Mouse (Mus musculus) midbrain, embryonic 13.5 days (tissue): Measurements from ENCODE around the gene Stat2. TPM values are rescaled to one million over a fixed set of nuclear protein-coding genes. Genes with fewer than 3 reads are reported as not detected.
A peak's percentile ranks its signal among the peaks of the same experiment; 100 is the strongest.

Source experiments
- ATAC-seq: fragments of 200-750 bp; cut with Nextera tagmentation; 2 replicates; pipeline ENCODE4 v1.8.0; 2017; ENCODE audit warnings: mild to moderate bottlenecking, moderate TSS enrichment, moderate library complexity
- H3K27ac ChIP-seq: fragments of 300-500 bp; sonication (generic); 2 replicates; pipeline ENCODE4 v1.5.1; 2015; ENCODE audit warnings: inconsistent platforms, mild to moderate bottlenecking, moderate library complexity
- H3K27me3 ChIP-seq: fragments of 300-500 bp; sonication (generic); 2 replicates; pipeline ENCODE4 v1.6.1; 2015; ENCODE audit warnings: mild to moderate bottlenecking, inconsistent platforms
- H3K36me3 ChIP-seq: fragments of 300-500 bp; sonication (generic); 2 replicates; pipeline ENCODE4 v1.6.1; 2015; ENCODE audit warnings: mild to moderate bottlenecking, inconsistent platforms
- H3K4me1 ChIP-seq: fragments of 300-500 bp; sonication (generic); replicated peaks from 2 replicates; pipeline ENCODE4 v1.6.1; 2015; ENCODE audit warnings: inconsistent platforms
- H3K4me2 ChIP-seq: fragments of 300-500 bp; sonication (generic); replicated peaks from 2 replicates; pipeline ENCODE4 v1.6.1; 2015; ENCODE audit warnings: moderate library complexity, mild to moderate bottlenecking, inconsistent platforms
- H3K4me3 ChIP-seq: fragments of 300-500 bp; sonication (generic); replicated peaks from 2 replicates; pipeline ENCODE4 v1.5.1; 2015; ENCODE audit warnings: mild to moderate bottlenecking, inconsistent platforms
- H3K9ac ChIP-seq: fragments of 300-500 bp; sonication (generic); replicated peaks from 2 replicates; pipeline ENCODE4 v1.6.1; 2015; ENCODE audit warnings: mild to moderate bottlenecking, inconsistent platforms
- H3K9me3 ChIP-seq: fragments of 300-500 bp; sonication (generic); 2 replicates; pipeline ENCODE4 v1.6.1; 2016; ENCODE audit warnings: mild to moderate bottlenecking, inconsistent platforms
- WGBS: fragments of 180-500 bp; shearing (Covaris S2); methylation state at CpG from one replicate; pipeline ENCODE4 v1.1.7; 2015; 5-methylcytosine and 5-hydroxymethylcytosine counted together
- polyA plus RNA-seq: library from polyadenylated mRNA; unstranded; fragments of >200 nt; fragmentation: Nextera tagmentation; extraction: Ambion mirVana; gene quantifications from 2 replicates; pipeline ENCODE4 v1.2.1, GENCODE M21; 2015

The Stat2 gene
- 19.3 and 20.0 TPM in 2 replicates for polyA plus RNA-seq

- Histone ChIP-seq H3K9me3 (no peaks in the 10 kb centered on the region), H3K4me2 (peak within 1 kb of the TSS; percentile 68), H3K4me3 (peak within 1 kb of the TSS; percentile 81), H3K27ac (peak within 1 kb of the TSS; percentile 83), H3K36me3 (no peaks in the 10 kb centered on the region), H3K9ac (peak within 1 kb of the TSS; percentile 76), H3K27me3 (0 out of 2 replicates have a peak, but pooled peaks cover 7% of the 10 kb centered on the region), H3K4me1 (peaks cover 7% of the 10 kb centered on the region; the same call in 1 of the 2 replicates)
- peak; percentile 99 for ATAC-seq
- under 1% methylated on average over 43 of the region's 43 CpGs for WGBS
Measured at GRCm38 (mm10) chr10:128270287-128270841, at the start of gene Stat2. Gene Stat2 (plus strand): TSS chr10:128270559.

DNA sequence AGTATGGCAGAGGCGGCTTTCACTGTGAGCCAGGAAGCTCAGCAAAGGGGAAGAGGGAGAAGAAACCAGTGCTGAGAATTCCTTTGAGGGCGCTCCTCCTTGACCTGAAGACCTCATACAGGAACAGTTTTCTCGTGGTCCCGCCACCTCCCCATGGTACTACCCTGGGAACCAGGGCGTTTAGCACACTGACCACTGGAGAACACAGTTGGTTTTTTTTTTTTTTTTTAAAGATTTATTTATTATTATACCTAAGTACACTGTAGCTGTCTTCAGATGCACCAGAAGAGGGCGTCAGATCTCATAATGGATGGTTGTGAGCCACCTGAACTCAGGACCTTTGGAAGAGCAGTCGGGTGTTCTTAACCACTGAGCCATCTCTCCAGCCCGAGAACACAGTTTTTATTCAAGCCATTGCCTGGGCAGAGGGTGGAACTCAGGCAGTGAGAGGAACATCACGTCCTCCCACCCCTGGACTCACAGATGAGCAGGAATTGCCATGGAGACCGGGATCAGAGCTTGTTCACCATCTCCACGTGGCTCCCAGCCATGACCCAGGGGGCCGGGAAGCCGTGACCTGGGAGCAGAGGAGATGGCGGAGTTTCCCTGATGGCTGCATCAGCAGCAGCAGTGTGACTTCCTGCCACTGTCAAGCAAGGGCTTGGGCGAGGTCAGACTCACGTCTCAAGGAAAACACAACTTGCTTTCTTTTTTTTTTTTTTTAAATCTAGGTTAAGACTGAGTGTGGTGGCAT lies 48.6 kb upstream of the Stat2 start:
- H3K4me3 ChIP-seq = no peak overlapping the region
- H3K27me3 ChIP-seq = peaks cover 3% of the 10 kb centered on the region; the same call in 1 of the 2 replicates
- H3K4me1 ChIP-seq = peaks cover 13% of the 10 kb centered on the region
- no peak overlapping the region for H3K9ac ChIP-seq
- no peak for ATAC-seq
- H3K27ac ChIP-seq = no peak overlapping the region
- no peak overlapping the region for H3K4me2 ChIP-seq
- 69% methylated on average over 16 of the region's 16 CpGs for WGBS
- H3K9me3 ChIP-seq = no peaks in the 10 kb centered on the region
- no peaks in the 10 kb centered on the region for H3K36me3 ChIP-seq

DNA sequence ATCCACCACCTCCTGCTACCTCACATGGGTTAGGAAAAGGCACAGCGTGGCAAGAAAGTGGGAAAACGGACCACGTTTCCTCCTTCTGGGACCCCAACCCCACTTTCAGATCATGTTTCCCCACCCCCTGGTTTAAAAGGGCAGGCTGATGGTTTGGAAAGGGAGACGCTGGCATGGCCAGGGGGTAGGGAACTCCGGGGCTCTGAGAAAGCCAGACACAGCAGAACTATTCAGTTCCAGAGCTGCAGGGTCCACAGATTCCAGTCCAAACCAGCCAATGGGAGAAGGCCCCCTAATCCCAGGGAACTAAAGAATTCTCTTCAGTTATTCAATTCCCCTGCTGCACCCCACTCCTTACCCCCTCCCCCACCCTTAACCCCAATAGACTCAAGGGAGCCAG lies 45.3 kb upstream of the Stat2 start:
- Histone ChIP-seq H3K9ac (0 out of 2 replicates have a peak overlapping the region, but pooled peaks have one; percentile 4), H3K27me3 (peaks cover 3% of the 10 kb centered on the region; the same call in 1 of the 2 replicates), H3K36me3 (no peaks in the 10 kb centered on the region), H3K27ac (no peak overlapping the region), H3K4me1 (peaks cover 13% of the 10 kb centered on the region), H3K4me2 (no peak overlapping the region), H3K4me3 (no peak overlapping the region), H3K9me3 (no peaks in the 10 kb centered on the region)
- 42% methylated on average over 5 of the region's 5 CpGs for WGBS
- ATAC-seq = no peak

DNA sequence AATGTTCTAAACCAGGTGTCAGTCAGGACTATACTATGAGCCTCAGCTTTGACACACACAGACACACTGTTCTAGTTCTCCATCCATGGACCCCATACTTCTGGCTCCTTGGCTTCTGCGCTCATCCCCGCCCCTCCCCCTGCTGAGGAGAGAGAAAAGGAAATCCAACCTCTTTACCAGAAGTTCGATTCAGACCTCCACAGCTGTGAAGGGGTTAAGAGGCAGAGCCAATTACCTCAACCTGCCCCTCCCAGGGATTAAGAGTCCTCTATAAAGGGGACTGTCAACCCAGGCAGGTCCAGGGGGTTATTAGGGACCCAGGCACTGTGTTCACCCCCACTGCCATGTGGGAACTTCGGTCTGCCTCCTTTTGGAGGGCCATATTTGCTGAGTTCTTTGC lies 44.8 kb upstream of the Stat2 start, which contains the start of gene Mip:
Gene Mip (plus strand): TSS at position 301 of the 400 bp plus-strand sequence.
- ATAC-seq = no peak
- no peak within 1 kb of the TSS for H3K4me2 ChIP-seq
- H3K27ac ChIP-seq = no peak within 1 kb of the TSS
- peaks cover 13% of the 10 kb centered on the region for H3K4me1 ChIP-seq
- no peaks in the 10 kb centered on the region for H3K36me3 ChIP-seq
- WGBS = 29% methylated on average over 4 of the region's 4 CpGs
- peak within 1 kb of the TSS; percentile 4; the same call in 1 of the 2 replicates for H3K9ac ChIP-seq
- peaks cover 3% of the 10 kb centered on the region; the same call in 1 of the 2 replicates for H3K27me3 ChIP-seq
- H3K9me3 ChIP-seq = no peaks in the 10 kb centered on the region
- no peak within 1 kb of the TSS for H3K4me3 ChIP-seq

DNA sequence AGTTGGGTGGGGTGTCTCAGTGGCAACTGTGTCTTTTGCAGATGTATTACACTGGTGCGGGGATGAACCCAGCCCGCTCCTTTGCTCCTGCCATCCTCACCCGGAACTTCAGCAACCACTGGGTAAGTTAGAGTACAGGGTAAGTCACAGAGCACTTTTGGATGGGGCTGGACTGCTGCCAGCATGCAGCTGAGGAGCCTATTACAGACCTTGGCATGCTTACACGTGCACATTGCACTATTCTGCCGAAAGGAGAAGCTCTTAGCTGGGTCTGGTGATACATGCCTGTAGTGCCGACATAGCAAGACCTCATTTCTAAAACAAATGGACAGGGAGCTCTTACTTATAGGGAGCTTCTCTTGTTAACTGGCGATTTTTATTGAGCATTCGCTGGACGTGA lies 42.8 kb upstream of the Stat2 start:
- no peak overlapping the region for H3K9ac ChIP-seq
- H3K27me3 ChIP-seq = no peaks in the 10 kb centered on the region
- no peak for ATAC-seq
- WGBS = 84% methylated on average over 9 of the region's 9 CpGs
- no peak overlapping the region for H3K4me2 ChIP-seq
- no peak overlapping the region for H3K4me3 ChIP-seq
- no peaks in the 10 kb centered on the region for H3K9me3 ChIP-seq
- H3K4me1 ChIP-seq = peaks cover 21% of the 10 kb centered on the region
- H3K36me3 ChIP-seq = no peaks in the 10 kb centered on the region
- H3K27ac ChIP-seq = no peak overlapping the region

GRCm38 (mm10) chr10:128228009-128228408 lies 42.4 kb upstream of the Stat2 start:
- Histone ChIP-seq H3K4me1 (peaks cover 25% of the 10 kb centered on the region), H3K9ac (no peak overlapping the region), H3K27ac (no peak overlapping the region), H3K36me3 (no peaks in the 10 kb centered on the region), H3K4me2 (no peak overlapping the region), H3K27me3 (no peaks in the 10 kb centered on the region), H3K4me3 (no peak overlapping the region), H3K9me3 (no peaks in the 10 kb centered on the region)
- ATAC-seq = no peak
- 93% methylated on average over 8 of the region's 8 CpGs for WGBS

DNA sequence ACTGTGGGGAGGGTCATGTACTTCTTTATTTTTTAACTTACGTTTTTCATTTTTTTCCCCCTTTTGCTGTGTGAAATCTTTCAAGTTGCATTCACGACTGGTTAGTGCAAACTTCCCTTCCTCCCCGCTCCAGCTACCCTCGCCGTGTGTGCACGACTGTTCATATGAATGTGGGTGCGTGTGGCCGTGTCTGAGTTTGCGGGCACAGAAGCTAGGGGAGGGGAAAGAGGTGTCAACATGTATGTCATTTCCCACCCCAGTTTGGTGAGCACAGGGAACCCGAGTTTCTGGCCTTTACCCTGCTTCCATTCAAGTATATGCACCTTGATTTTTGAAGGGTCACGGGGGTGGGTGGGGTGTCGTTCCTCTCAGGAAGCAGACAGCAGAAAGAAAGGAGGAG lies 39.8 kb upstream of the Stat2 start:
- no peaks in the 10 kb centered on the region for H3K9me3 ChIP-seq
- H3K4me3 ChIP-seq = no peak overlapping the region
- H3K36me3 ChIP-seq = no peaks in the 10 kb centered on the region
- no peaks in the 10 kb centered on the region for H3K27me3 ChIP-seq
- H3K9ac ChIP-seq = no peak overlapping the region
- WGBS = 81% methylated on average over 12 of the region's 12 CpGs
- H3K4me1 ChIP-seq = peaks cover 18% of the 10 kb centered on the region
- H3K27ac ChIP-seq = no peak overlapping the region
- no peak overlapping the region for H3K4me2 ChIP-seq
- ATAC-seq = no peak

- H3K4me3 ChIP-seq = peak overlapping the region; percentile 68
- no peak overlapping the region for H3K27ac ChIP-seq
- no peak for ATAC-seq
- H3K4me2 ChIP-seq = peak overlapping the region; percentile 70
- H3K9ac ChIP-seq = 0 out of 2 replicates have a peak overlapping the region, but pooled peaks have one; percentile 48
- no peaks in the 10 kb centered on the region for H3K27me3 ChIP-seq
- no peaks in the 10 kb centered on the region for H3K9me3 ChIP-seq
- WGBS = 23% methylated on average over 5 of the region's 5 CpGs
- H3K4me1 ChIP-seq = peaks cover 13% of the 10 kb centered on the region
- no peaks in the 10 kb centered on the region for H3K36me3 ChIP-seq
Measured at GRCm38 (mm10) chr10:128231146-128231545, 39.2 kb upstream of the Stat2 start.

GRCm38 (mm10) chr10:128231697-128232419 lies 38.5 kb upstream of the Stat2 start, which contains the start of gene Timeless:
Gene Timeless (plus strand): TSS chr10:128232065.
- Histone ChIP-seq H3K4me3 (peak within 1 kb of the TSS; percentile 68), H3K4me2 (peak within 1 kb of the TSS; percentile 70), H3K27ac (peak within 1 kb of the TSS; percentile 92), H3K36me3 (no peaks in the 10 kb centered on the region), H3K9ac (peak within 1 kb of the TSS; percentile 82), H3K4me1 (peaks cover 13% of the 10 kb centered on the region), H3K27me3 (no peaks in the 10 kb centered on the region), H3K9me3 (no peaks in the 10 kb centered on the region)
- WGBS = under 1% methylated on average over 55 of the region's 58 CpGs
- ATAC-seq = peak; percentile 93

DNA sequence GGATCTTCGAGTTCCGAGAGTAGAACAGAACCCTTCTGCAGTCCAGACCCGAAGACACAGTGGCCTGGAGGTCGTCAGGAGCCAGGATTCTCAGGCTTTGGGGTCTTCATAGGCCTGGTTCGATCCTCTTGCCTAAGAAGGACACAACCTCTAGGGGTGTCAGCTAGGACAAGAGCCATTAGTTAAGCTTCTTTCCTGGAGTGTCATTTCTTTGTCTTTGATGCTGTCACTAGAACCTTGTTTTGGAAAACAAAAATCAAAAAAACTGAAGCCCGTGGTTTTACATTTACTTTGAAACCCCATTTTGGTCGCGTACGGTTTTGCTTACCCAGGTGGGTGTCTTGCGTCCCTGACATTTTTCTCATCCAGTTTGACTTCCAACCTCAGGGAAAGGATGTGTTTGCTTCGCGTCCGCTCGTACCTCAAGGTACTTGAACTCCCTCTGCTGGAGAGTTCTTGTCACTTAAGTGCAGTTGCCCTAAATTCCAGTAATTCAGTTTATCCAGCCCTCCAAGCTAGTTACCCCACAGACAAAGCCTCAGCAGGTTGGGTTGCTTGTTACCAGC lies 37.9 kb upstream of the Stat2 start:
- Histone ChIP-seq H3K9ac (peak overlapping the region; percentile 82), H3K27ac (peak overlapping the region; percentile 92), H3K27me3 (no peaks in the 10 kb centered on the region), H3K4me2 (peak overlapping the region; percentile 70), H3K9me3 (no peaks in the 10 kb centered on the region), H3K4me1 (peaks cover 13% of the 10 kb centered on the region), H3K36me3 (no peaks in the 10 kb centered on the region), H3K4me3 (peak overlapping the region; percentile 68)
- WGBS = under 1% methylated on average over 14 of the region's 14 CpGs
- ATAC-seq = peak; percentile 31

DNA sequence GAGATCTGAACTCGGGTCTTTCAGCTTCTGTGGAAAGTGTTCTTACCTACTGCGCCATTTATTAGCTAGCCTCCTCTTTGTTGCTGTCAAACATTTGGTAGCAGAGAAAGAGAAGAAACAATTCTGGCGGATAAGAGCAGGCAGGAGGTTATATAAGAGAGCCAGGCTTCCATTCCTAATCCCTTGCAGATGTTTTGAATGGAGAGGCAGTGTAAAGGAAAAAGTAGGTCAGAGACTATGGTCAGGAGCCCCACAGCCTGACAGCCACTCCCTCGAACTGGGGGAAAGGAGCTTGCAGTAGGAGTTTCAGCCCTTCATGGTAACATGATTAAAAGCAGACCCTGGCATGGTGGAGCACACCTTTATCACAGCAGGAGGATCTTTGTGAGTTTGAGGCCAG lies 34.0 kb upstream of the Stat2 start:
- no peak for ATAC-seq
- no peak overlapping the region for H3K4me3 ChIP-seq
- no peaks in the 10 kb centered on the region for H3K27me3 ChIP-seq
- no peak overlapping the region for H3K9ac ChIP-seq
- peaks cover 15% of the 10 kb centered on the region for H3K36me3 ChIP-seq
- peaks cover 16% of the 10 kb centered on the region for H3K4me1 ChIP-seq
- H3K9me3 ChIP-seq = no peaks in the 10 kb centered on the region
- WGBS = 43% methylated on average over 4 of the region's 4 CpGs
- no peak overlapping the region for H3K4me2 ChIP-seq
- H3K27ac ChIP-seq = no peak overlapping the region
